Mouse (Mus musculus) adrenal gland, postnatal 25 days (tissue): ENCODE data around the gene Trim12c. TPM values are rescaled to one million over a fixed set of nuclear protein-coding genes. Genes with fewer than 3 reads are reported as not detected.
A peak's percentile ranks its signal among the peaks of the same experiment; 100 is the strongest.
"Not testable (repeated sequence)": the region's sequence is repeated elsewhere in the genome, so short reads cannot be mapped to it uniquely, and the experiment has no call there.

ENCODE experiments used
- DNase-seq: peaks from one replicate; pipeline ENCODE4 v3.0.0; 2021; ENCODE audit warnings: mixed read lengths
- long read RNA-seq: library from polyadenylated mRNA; stranded (forward); transcript quantifications from one replicate; pipeline ENCODE4 v2.0.0, GENCODE M21; 2021
- total RNA-seq: library from RNA; stranded (reverse); gene quantifications from 2 replicates; pipeline ENCODE4 v1.2.3, GENCODE M21; 2021

The Trim12c gene
- total RNA-seq, result 14.2 and 19.2 TPM in 2 replicates
- long read RNA-seq, partial matches to known transcripts, result 0 of 8 reads
- long read RNA-seq, other reads (novel, unspliced or antisense), result 8 of 8 reads

DNA sequence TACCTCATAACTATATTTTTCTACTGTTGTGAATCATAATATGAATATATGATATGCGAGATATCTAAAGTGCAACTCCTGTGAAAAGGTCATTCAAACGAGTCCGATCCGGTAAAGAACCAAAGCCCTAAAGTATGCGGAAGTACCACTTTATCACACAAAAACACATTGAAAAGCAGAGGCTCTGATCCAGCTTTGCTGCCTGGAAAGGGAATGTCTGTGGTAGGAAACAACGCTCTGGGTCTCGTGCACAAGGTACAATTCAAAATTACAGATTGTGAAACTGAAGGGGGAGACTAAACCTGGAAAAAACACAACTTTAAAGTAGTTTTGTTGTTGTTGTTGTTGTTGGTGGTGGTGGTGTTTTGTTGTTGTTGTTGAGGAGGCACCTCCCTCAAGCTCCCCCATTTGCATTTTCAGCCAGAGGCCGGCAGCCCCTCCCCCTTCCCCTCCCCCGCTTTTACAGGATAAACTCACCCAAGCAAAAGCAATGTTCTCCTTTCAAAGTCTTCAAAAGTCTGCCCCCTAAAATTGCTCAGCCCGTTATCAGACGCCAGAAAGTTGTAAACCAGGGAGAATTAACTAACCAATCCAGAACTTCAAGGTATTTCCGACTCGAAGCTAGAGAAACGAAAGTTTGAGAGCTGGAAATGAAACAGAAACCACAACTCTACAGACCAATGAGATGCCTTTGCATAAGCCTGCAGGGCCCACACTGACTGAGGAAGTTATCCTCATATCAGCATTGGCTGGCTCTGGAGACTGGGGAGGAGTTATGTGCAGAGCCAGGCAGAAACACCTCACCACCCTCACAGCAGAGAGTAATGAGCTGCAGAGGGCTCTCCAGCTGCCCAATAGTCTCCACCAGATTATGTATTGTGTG lies at the start of gene Trim12c:
TSS of gene Trim12c (minus strand) at position 646 of the 883 bp plus-strand sequence.
- DNase-seq, result peak; percentile 60

- DNase-seq, result no peak
Observed at GRCm38 (mm10) chr7:104401140-104401539, 48.0 kb upstream of the Trim12c start.

GRCm38 (mm10) chr7:104400698-104401097 lies 47.5 kb upstream of the Trim12c start, which contains the start of gene Trim30c:
TSS of gene Trim30c (minus strand) at chr7:104400837.
- DNase-seq, result no peak

DNA sequence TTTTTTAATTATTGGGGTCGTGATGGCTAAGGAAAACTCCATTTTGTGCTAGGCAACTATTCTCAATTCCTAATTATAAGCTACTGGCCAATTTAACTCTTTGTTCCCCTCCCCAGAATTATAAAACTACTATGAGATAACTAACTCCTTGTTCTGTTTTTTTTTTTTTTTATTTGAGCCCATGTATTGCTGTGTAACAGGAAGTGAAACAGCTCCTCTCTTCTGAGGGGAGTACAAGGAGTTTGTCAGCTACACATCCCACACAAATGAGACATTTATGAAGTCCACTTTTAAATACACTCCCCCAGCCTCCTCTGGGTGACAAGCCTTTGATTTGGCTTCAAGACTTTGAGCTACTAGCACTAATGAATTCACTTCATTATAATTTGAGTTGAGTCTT lies 45.3 kb upstream of the Trim12c start:
- DNase-seq, result no peak

- no peak for DNase-seq
Observed at GRCm38 (mm10) chr7:104369736-104370414, 16.7 kb upstream of the Trim12c start, which contains the start of gene Trim30b. TSS of gene Trim30b (minus strand) at chr7:104369884.

DNA sequence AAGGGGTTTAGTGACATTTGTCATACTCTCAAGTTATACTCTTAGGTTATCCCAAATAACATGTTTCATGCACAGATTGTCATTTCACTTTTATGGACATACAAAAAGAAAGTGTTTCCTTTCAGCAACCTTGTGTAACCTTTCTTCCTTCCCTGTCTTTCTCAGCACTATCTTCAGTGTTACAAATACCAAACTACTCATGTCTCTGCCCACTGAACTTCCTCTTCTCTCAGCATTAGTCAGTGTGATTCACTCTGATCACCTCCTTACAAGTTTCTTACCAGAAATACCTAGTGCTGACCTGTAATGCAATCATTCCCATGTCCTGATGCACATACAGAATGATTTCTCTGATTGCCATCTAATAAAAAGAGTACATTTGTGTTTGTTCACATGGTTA lies 13.2 kb upstream of the Trim12c start:
- DNase-seq, result no peak

DNA sequence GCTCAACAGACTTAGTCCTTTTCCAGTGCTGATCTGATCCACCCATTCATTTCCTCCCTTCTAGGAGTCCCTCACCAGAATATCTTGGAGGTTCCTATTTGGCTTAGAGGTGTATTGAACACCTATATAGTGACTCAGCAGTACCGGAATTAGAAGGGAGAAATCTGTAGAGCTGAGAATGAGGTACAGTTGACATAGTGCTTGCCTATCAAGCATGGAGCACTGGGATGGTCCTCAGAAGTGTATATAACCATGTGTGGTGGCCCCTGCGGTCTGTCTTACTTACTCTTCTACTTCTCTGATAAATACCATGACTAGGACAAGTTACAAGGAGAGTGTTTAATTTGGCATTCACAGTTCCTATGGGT lies 422 bp upstream of the Trim12c start:
- DNase-seq, result no peak

- not testable (repeated sequence) for DNase-seq
Observed at GRCm38 (mm10) chr7:104348043-104348442, 5.1 kb downstream of the Trim12c start.

DNA sequence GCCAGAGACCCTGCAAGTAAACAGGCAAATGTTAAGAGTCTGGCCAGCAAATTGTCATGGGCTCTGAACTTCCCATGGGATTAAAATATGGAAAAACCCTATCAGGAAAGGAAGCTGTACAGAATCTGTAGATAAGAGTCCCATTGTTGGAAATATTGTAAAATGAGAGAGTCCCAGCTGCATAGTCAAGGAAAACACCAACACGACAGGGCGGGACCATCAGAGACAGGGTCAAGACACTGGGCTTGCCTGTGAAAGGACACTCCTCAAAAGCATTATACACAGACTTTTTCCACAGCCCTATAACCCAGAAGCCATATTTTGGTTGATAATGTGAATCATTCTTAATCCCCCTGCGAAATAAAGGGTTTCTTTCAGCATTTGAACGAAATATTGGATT lies 12.4 kb downstream of the Trim12c start:
- DNase-seq, result not testable (repeated sequence)

GRCm38 (mm10) chr7:104335547-104335946 lies 17.6 kb downstream of the Trim12c start:
- not testable (repeated sequence) for DNase-seq

DNA sequence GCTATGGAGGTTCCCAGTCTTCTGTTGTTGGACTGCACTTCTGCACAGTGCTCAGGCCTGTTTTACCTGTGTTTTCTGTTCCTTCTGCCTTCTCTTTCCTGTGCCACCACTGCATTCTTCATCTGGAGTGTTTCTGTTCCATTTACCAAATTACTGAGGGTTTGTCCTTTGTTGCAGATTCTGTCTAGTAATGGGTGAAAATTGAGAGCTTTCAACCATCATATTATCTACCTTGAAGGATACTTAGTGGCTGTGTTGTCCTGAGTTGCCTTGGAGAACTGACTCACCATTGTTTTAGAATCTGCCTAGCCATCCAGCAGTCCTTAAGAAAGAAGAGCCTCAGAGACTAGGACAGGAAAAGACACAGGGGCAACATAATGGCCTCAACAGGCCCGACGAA lies 24.0 kb downstream of the Trim12c start, which contains the start of gene Trim34b:
TSS of gene Trim34b (plus strand) at position 301 of the 400 bp plus-strand sequence.
- DNase-seq, result not testable (repeated sequence)

- DNase-seq, result no peak
Observed at GRCm38 (mm10) chr7:104322028-104322427, 31.1 kb downstream of the Trim12c start.

DNA sequence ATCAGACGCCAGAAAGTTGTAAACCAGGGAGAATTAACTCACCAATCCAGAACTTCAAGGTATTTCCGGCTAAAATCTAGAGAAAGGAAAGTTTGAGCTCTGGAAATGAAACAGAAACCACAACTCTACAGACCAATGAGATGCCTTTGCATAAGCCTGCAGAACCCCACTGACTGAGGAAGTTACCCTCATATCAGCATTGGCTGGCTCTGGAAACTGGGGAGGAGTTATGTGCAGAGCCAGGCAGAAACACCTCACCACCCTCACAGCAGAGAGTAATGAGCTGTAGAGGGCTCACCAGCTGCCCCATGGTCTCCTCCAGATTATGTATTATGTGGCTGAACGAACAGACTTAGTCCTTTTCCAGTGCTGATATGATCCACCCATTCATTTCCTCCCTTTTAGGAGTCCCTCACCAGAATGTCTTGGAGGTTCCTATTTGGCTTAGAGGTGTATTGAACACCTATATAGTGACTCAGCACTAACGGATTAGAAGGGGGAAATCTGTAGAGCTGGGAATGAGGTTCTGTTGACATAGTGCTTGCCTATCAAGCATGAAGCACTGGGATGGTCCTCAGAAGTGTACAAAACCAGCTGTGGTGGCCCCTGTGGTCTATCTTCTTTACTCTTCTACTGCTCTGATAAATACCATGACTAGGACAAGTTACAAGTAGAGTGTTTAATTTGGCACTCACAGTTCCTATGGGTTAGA lies 37.6 kb downstream of the Trim12c start, which contains the start of gene Trim12a:
TSS of gene Trim12a (minus strand) at position 98 of the 712 bp plus-strand sequence.
- DNase-seq, result not testable (repeated sequence)

DNA sequence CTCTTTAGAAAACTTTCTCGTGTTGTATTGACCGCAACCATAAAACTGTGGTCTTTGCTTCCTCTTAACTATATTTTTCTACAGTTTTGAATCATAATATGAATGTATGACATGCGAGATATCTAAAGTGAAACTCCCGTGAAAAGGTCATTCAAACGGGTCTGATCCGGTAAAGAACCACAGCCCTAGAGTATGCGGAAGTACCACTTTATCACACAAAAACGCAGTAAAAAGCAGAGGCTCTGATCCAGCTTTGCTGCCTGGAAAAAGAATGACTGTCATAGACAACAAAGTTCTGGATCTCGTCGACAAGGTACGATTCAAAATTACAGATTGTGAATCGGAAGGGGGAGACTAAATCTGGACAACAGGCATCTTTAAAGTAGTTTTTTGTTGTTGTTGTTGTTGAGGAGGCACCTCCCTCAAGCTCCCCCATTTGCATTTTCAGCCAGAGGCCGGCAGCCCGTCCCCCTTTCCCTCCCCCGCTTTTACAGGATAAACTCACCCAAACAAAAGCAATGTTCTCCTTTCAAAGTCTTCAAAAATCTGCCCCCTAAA lies 38.3 kb downstream of the Trim12c start:
- peak; percentile 1 for DNase-seq

DNA sequence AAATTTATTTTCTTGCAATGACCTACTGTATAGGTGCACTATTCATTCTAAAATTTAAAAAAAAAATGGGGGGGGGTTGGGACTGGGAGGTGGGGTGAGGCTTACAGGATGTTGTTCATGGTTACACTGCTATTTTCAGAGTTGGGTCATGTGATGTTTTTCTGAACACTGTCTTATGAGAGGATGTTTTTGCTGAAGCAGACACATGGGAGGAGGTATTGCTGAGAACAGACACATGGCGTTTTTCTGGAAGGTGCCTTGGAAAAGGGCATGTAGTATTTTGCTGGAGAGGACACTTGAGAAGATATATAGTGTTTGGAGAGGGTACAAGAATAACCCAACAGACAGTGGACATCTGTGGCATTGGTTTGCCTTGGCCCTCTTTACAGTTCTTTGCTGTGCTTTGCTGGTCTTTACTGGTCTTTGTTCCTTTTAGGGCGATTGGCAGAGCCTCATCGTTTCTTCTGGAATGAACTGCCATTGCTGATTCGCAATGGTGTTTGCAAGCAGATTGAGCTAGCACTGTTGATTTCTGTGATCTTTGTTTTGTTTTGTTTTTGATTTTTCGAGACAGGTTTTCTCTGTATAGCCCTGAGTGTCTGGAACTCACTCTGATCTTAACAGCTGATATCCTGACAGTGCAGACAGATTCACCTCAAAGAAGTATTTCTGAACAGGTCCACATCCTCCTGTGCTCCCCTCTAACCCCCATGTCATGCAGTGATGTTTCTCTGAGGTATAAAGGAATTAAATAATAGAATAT lies 61.3 kb downstream of the Trim12c start:
- DNase-seq, result no peak

DNA sequence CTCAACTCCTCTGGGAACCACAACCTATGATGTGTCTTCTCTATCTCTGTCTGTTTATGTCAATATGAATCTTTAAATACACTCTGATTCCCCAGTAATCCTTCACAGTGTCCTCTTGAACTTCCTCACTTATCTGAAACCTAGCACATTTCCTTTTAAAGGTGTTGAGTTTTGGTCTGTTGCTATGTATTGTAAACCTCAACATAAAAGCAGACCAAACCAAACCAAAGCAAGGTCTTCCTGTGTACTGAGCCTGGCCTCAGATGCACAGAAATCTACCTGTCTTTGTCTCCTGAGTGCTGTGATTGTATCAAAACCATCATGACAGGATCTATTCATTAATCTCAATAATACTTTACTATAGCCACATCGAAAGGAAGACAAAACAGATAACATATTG lies 62.5 kb downstream of the Trim12c start:
- no peak for DNase-seq

Other genes with a start within 250 kb of the Trim12c start
- not detected in 2 replicates for gene Olfr646, start 248.5 kb downstream of the Trim12c start, total RNA-seq
- gene Ubqln5, start 223.5 kb downstream of the Trim12c start, total RNA-seq, result not detected in 2 replicates
- gene Olfr643, start 216.0 kb downstream of the Trim12c start, total RNA-seq, result not detected in 2 replicates
- not detected in 2 replicates for gene Ubqln3, start 210.1 kb downstream of the Trim12c start, total RNA-seq
- not detected in 2 replicates for gene Ubqlnl, start 202.8 kb downstream of the Trim12c start, total RNA-seq
- gene Olfm5, start 188.5 kb downstream of the Trim12c start, total RNA-seq, result not detected in 2 replicates
- not detected in 2 replicates for gene Olfr648, start 170.0 kb downstream of the Trim12c start, total RNA-seq
- gene Olfr649, start 157.4 kb downstream of the Trim12c start, total RNA-seq, result not detected in 2 replicates
- gene Trim6, start 134.6 kb downstream of the Trim12c start, total RNA-seq, result 0.48 and 1.2 TPM in 2 replicates
- 7.7 and 12.1 TPM in 2 replicates for gene Trim34a, start 108.9 kb downstream of the Trim12c start, total RNA-seq
- 5.7 and 7.3 TPM in 2 replicates for gene Trim5, start 65.3 kb downstream of the Trim12c start, total RNA-seq
- 15.5 and 24.4 TPM in 2 replicates for gene Trim12a, start 37.9 kb downstream of the Trim12c start, total RNA-seq
- gene Trim34b, start 23.9 kb downstream of the Trim12c start, total RNA-seq, result 0.79 and 1.00 TPM in 2 replicates
- 0.12 TPM in 1 of 2 replicates, not detected in the other for gene Trim30b, start 16.5 kb upstream of the Trim12c start, total RNA-seq
- not detected in 2 replicates for gene Trim30c, start 47.5 kb upstream of the Trim12c start, total RNA-seq
- gene Trim30a, start 111.8 kb upstream of the Trim12c start, total RNA-seq, result 4.0 and 8.3 TPM in 2 replicates
- 7.9 and 11.3 TPM in 2 replicates for gene Trim30d, start 154.5 kb upstream of the Trim12c start, total RNA-seq
- gene Olfr651, start 196.8 kb upstream of the Trim12c start, total RNA-seq, result not detected in 2 replicates
- not detected in 2 replicates for gene Olfr652, start 207.5 kb upstream of the Trim12c start, total RNA-seq
- not detected in 2 replicates for gene Olfr653, start 224.0 kb upstream of the Trim12c start, total RNA-seq
- gene Olfr654, start 233.7 kb upstream of the Trim12c start, total RNA-seq, result not detected in 2 replicates
- not detected in 2 replicates for gene Olfr655, start 248.4 kb upstream of the Trim12c start, total RNA-seq